Mouse (Mus musculus) neural tube, embryonic 13.5 days (tissue): ENCODE results near the gene Nipsnap3a. TPM values are rescaled to one million over a fixed set of nuclear protein-coding genes. Genes with fewer than 3 reads are reported as not detected.

Experiments
- polyA plus RNA-seq: library from polyadenylated mRNA; unstranded; fragments of >200 nt; fragmentation: Nextera tagmentation; extraction: Ambion mirVana; gene quantifications from 2 replicates; pipeline ENCODE4 v1.2.1, GENCODE M21; 2015

The Nipsnap3a gene
- polyA plus RNA-seq, 1 experiment from 2014 or later = not detected

Other genes starting within 250 kb of the Nipsnap3a start
- not detected in 2 replicates for gene Olfr275, start 174.7 kb upstream of the Nipsnap3a start, polyA plus RNA-seq
- gene Olfr273, start 130.0 kb upstream of the Nipsnap3a start, polyA plus RNA-seq = not detected in 2 replicates
- gene Olfr272, start 70.1 kb upstream of the Nipsnap3a start, polyA plus RNA-seq = not detected in 2 replicates
- not detected in 2 replicates for gene Olfr270, start 24.7 kb upstream of the Nipsnap3a start, polyA plus RNA-seq
- 172 and 181 TPM in 2 replicates for gene Nipsnap3b, start 22.6 kb downstream of the Nipsnap3a start, polyA plus RNA-seq
- 11.5 TPM in 2 replicates for gene Abca1, start 170.6 kb downstream of the Nipsnap3a start, polyA plus RNA-seq